Mouse (Mus musculus): ENCODE measurements around the gene Copb2. TPM values are rescaled to one million over a fixed set of nuclear protein-coding genes. Genes with fewer than 3 reads are reported as not detected.

Gene Copb2
- total RNA-seq (2021) = 10 to 100 TPM; 84.9 to 91.3 TPM

- DNase-seq (ENCODE audit: extremely low spot score in 1 of 2, low spot score in 1 of 2) = peak; percentile 98 to 99
Observed at GRCm38 (mm10) chr9:98563137-98564126, at the start of gene Copb2. Copb2 (plus strand) TSS chr9:98563721.

DNA sequence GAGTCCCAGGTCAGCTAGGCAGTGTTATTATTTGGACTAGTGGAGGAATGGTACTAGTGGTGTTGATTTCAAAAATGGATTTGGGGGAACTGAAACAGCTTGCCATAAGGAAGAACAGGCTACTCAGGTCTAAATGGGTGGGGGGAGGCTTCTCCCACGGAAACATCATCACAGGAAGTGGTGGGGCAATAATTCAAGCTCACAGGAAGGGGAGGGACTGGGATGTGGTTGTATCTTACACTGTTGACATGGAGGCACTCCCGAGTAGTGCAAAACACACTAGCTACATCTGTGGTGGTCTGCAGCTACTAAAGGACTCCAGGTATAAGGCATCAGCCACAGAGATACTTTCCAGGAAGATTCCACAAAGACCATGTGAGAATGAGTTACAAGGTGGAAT is 39.6 kb upstream of the Copb2 start:
- no peak for DNase-seq (ENCODE audit: extremely low spot score in 1 of 2, low spot score in 1 of 2)

DNA sequence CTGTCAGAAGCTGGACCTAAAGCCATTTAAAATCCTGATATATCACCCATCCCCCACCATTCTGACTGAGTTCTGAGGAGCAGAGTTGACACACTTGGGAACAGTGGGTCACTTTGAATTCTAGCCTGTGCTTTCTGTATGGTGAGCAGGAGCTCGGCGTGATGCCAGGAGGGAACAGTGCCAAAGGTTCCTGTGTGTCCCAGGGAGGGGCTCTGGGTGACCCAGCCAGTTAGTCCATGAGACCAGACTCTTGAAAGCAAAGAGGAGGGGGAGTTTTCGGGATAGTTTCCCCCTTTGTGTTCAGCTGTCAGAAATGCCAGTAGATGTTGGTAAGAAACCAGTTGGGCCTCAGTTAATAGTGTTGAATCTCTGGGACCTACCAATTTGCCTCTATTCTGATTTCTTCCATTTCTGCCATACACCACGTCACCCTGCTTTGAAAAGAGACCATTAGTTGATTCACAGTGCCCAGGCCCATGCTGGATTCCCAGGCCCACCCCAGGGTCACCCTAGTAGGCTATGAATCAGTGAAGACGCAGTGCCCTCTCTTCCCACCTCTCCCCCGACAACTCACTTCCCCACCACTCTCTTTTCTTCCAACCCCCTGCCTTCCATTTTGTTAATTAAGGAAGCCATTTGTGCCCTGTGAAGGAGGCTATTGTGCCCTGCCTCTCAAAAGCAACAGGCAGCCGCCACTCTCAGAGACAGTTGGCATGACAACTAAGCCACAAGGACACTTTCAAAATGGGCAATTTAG is 38.6 kb upstream of the Copb2 start:
- DNase-seq (ENCODE audit: extremely low spot score in 1 of 2, low spot score in 1 of 2) = peak in 1 of 2 experiments; percentile 40

- DNase-seq (ENCODE audit: extremely low spot score in 1 of 2, low spot score in 1 of 2) = no peak
Observed at GRCm38 (mm10) chr9:98525543-98525924, 38.0 kb upstream of the Copb2 start.

- DNase-seq (ENCODE audit: extremely low spot score in 1 of 2, low spot score in 1 of 2) = no peak
Observed at GRCm38 (mm10) chr9:98527226-98527625, 36.3 kb upstream of the Copb2 start.

GRCm38 (mm10) chr9:98529776-98530175 is 33.7 kb upstream of the Copb2 start:
- peak in 1 of 2 experiments; percentile 13 for DNase-seq (ENCODE audit: extremely low spot score in 1 of 2, low spot score in 1 of 2)

DNA sequence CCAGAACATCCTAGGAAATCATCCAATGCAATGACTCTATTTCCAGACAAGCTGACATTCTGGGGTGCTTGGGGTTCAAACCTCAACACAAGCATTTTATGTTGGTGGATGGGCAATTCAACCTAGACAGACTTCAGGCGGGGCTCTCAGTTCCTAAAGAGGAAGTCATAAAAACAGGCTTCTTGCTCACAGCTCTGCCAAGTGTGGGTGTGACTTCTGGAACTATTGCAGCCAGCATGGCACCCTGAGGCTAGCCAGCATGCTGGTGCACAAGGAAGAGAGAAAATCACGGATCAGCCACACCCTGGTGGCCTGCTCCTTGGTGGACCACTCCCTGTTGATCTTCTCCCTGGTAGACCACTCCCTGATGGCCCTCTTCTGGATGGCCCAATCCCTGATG is 32.5 kb upstream of the Copb2 start:
- no peak for DNase-seq (ENCODE audit: extremely low spot score in 1 of 2, low spot score in 1 of 2)

DNA sequence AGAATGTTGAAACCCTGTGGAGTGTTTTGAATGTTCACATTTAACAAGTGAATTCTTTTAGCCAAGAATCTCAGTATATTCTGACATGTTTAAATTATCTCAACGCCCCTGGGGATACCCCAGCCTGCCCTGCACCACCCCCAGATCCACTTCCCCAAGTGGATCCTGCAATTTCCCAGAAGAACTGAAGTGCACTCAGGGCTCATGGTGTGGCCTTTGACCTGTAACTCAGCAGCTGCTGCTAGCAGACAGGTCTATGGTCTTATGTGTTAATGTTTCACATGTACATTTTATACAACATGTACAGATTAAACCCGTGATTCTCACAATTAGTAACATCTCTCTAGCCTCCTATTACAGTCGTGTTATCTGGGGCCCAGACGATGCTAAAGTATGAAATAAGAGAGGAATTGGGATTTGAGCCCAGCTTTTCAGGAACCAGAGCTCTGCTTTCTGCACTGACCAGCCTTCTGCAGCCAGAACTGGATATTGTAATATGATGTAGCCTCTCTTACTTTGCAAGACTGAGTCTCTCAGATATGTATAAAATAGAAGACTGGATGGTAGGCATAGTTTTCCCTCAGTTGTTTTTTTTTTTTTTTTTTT is 28.7 kb upstream of the Copb2 start:
- no peak for DNase-seq (ENCODE audit: extremely low spot score in 1 of 2, low spot score in 1 of 2)

DNA sequence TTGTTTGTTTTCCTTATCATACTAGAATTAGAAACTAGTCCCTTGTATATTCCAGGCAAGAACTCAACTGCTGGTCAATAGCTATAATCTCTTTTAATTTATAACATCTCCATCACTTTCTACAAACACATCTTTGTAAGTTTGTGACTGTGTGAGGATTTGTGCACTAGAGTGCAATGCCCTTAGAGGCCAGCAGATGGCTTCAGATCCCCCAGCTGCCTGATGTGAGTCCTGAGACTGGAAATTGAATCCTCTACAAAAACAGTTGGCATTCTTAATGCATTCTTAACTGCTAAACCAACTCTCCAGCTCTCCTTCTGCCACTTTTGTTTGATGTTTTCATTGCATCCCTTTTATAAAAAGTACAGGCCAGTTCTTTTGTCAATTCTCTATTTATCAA is 27.8 kb upstream of the Copb2 start:
- DNase-seq (ENCODE audit: extremely low spot score in 1 of 2, low spot score in 1 of 2) = no peak

DNA sequence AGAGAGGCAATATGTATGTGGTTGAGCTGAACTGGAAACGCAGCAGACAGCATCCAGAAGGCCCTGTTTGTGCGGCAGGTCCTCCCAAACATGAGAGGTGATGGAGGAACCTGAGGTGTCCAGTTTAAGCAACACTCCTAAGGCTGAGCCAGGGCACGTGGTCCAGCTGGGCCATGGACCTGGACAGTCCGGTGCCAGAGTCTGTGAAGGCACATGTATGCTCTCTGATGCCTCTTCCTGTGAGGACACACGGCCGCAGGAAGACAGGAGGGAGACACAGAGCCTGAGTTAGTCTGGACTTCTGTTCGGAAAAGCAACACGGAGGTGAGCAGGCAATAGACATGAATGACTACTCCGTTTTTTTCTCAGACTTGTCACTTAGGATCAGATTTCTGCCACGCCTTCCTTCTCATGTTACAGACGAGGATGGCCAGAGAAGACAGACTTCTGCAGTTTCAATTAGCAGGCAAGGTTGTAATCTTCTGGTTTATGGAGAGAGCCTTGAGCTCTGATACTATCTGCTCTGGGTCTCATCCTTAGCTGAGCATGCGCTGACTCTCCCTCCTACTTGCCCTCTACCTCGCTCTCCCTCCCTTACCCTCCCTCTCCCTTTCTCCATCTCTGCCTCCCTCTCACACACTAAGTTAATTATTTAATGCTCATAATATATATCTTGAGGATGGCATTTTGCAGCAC is 25.4 kb upstream of the Copb2 start:
- no peak for DNase-seq (ENCODE audit: extremely low spot score in 1 of 2, low spot score in 1 of 2)

- DNase-seq (ENCODE audit: extremely low spot score in 1 of 2, low spot score in 1 of 2) = peak; percentile 37 to 60
Observed at GRCm38 (mm10) chr9:98538713-98539360, 24.7 kb upstream of the Copb2 start.

DNA sequence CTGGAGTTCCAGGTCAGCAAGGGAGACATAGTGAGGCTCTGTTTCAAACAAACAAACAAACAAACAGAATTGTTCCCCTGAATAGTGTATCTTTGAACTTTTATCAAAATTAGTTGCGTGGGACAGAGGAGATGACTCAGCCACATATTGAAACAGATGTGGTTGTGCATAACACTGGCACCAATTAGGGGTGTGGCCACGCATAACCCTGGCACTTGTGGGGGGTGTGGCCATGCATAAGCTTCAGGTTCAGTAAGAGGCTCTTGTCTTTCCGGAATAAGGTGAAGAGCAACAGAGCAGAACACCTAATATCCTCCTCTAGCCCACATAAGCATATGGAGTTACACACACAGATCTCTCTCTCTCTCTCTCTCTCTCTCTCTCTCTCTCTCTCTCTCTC is 19.5 kb upstream of the Copb2 start:
- no peak for DNase-seq (ENCODE audit: extremely low spot score in 1 of 2, low spot score in 1 of 2)

DNA sequence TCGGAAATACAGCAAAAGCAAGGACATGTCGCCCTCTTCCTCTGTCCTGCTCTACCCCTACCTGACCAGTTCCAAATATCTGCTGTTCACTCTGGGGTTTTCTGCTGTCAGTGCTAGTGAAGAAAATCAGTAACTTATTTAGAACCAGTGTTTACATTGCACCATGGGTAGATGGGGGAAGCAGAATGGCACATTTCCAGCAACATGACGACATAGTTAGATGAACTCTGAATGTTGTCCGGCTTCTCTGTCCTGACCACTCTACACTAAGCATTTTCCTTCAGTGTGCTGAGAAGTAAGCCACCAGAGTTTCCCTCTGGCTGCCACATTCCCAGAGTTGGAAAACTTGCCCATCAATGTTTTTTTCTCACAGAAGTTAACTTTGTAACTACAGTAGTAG is 20.3 kb downstream of the Copb2 start:
- no peak for DNase-seq (ENCODE audit: extremely low spot score in 1 of 2, low spot score in 1 of 2)

- no peak for DNase-seq (ENCODE audit: extremely low spot score in 1 of 2, low spot score in 1 of 2)
Observed at GRCm38 (mm10) chr9:98600094-98600493, 36.6 kb downstream of the Copb2 start.

DNA sequence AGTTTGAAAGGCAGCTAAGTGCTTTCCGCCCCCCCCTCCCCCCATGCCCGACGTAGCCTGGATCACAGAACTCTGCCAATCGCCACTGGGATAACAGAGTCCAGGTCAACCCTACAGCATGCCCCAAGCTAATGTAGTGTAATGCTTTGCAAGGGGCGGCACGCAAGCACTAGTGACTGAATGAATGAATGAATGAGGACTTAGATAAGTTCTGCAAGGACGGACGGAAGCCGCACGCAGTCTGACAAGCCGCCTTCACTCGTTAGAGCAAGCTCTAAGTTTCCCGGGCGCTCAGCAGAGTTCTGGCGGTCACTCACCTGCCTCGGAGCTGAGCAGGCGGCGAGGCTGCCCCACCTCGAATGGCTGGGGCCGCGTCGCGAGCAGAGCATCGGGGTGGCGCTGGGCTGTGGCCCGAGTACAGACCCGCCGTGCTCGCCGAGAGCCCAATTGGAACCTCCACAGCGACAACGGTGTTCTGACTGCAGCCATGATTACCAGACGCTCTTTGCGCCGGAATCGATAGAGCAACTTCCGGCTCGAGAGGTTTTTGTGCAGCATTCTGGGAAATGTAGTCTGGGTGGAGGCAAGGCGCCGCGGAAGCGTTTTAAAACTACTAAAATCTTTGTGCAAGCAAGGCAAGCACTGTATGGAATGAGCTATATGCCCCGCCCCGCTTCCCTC is 37.8 kb downstream of the Copb2 start, which contains the start of gene Mrps22:
TSS of gene Mrps22 (minus strand) at position 505 of the 681 bp plus-strand sequence.
- peak; percentile 63 to 64 for DNase-seq (ENCODE audit: extremely low spot score in 1 of 2, low spot score in 1 of 2)

DNA sequence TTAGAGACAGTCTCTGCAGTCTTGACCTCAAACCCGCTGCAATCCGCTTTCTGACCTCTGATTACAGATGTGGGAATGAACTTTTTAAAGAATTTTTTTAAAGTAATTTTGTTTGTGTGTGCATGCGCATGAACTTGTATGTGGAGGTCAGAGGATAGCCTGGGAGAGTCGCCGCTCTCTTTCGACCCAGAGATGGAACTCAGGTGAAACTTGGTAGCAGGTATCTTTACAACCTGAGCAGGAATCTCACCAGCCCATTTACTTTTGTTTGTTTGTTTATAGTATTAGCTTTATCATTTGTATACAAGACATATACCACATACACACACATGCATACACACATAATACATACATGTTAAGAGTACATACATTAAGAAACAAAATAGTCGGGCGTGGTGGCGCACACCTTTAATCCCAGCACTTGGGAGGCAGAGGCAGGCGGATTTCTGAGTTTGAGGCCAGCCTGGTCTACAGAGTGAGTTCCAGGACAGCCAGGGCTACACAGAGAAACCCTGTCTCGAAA is 38.4 kb downstream of the Copb2 start:
- DNase-seq (ENCODE audit: extremely low spot score in 1 of 2, low spot score in 1 of 2) = no peak

DNA sequence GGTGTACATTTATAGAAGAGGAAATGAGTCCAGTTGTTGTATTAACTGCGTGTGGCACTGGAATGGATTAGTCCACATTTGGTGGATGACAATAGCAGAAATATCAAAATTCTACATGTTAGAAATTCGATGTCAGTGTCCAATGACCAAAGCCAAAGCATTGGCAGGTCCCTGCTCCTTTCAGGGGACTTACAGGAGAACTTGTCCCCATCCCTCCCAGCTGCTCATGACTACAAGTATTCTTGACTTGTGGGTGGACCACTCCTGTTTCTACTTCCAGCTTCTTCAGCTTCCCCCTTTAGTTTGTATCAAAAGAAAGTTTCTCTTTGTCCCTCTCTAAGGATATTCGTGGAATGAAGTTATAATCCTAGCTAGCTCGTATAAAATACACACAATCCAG is 41.4 kb downstream of the Copb2 start:
- no peak for DNase-seq (ENCODE audit: extremely low spot score in 1 of 2, low spot score in 1 of 2)

DNA sequence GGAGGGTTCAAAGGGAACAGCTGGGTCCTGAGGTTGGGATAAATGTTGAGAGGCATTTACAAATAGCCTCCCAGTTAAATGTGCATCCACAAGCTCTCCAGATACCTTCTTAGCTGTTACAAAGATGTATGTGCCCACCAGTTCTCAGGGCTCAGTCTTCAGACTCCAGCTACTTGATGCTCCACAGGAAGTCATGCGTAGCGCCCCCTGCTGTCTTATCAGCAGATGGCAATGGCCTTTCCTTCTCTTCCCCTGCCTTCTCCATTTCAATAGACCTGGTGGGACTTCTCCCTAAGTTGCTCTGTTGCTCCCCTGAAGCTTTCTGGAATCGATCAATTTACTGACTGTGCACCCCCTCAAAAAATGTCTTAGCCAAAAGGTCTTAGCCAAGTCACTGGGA is 65.0 kb downstream of the Copb2 start:
- DNase-seq (ENCODE audit: extremely low spot score in 1 of 2, low spot score in 1 of 2) = no peak

All from layer of hippocampus, postnatal 25 days (tissue).